Mouse (Mus musculus): ENCODE data around the gene Pex5l. TPM values are rescaled to one million over a fixed set of nuclear protein-coding genes. Genes with fewer than 3 reads are reported as not detected.

Pex5l gene
- polyA plus RNA-seq, 1 experiment from 2014 or later: not detected

- Histone ChIP-seq H3K9me3 (replicated peaks) (no peaks in the 10 kb centered on the region), H3K4me1 (replicated peaks) (no peaks in the 10 kb centered on the region), H3K27ac (replicated peaks) (no peak overlapping the region), H3K4me3 (replicated peaks) (no peak overlapping the region), H3K4me2 (no peak overlapping the region), H3K9ac (no peak overlapping the region), H3K27me3 (no peaks in the 10 kb centered on the region), H3K36me3 (replicated peaks) (no peaks in the 10 kb centered on the region)
- ATAC-seq (ENCODE audit: insufficient read depth): no peak
- 77% methylated on average over 2 of the region's 2 CpGs for WGBS (ENCODE audit: insufficient replicate concordance)
Measured at GRCm38 (mm10) chr3:33061428-33061827, 81.6 kb downstream of the Pex5l start.

- 60% methylated on average over 4 of the region's 4 CpGs for WGBS (ENCODE audit: insufficient replicate concordance)
- ATAC-seq (ENCODE audit: insufficient read depth): no peak
- Histone ChIP-seq H3K4me2 (no peak overlapping the region), H3K27me3 (no peaks in the 10 kb centered on the region), H3K36me3 (replicated peaks) (no peaks in the 10 kb centered on the region), H3K4me3 (replicated peaks) (no peak overlapping the region), H3K4me1 (replicated peaks) (no peaks in the 10 kb centered on the region), H3K9ac (no peak overlapping the region), H3K9me3 (replicated peaks) (no peaks in the 10 kb centered on the region), H3K27ac (replicated peaks) (no peak overlapping the region)
Measured at GRCm38 (mm10) chr3:33061016-33061415, 82.0 kb downstream of the Pex5l start.

- no peak for ATAC-seq (ENCODE audit: insufficient read depth)
- H3K27ac ChIP-seq (replicated peaks): no peak overlapping the region
- H3K4me3 ChIP-seq (replicated peaks): no peak overlapping the region
- WGBS (ENCODE audit: insufficient replicate concordance): 44% methylated on average over 7 of the region's 7 CpGs
- H3K9me3 ChIP-seq (replicated peaks): no peaks in the 10 kb centered on the region
- no peak overlapping the region for H3K4me2 ChIP-seq
- H3K4me1 ChIP-seq (replicated peaks): no peaks in the 10 kb centered on the region
- H3K27me3 ChIP-seq: no peaks in the 10 kb centered on the region
- H3K36me3 ChIP-seq (replicated peaks): no peaks in the 10 kb centered on the region
- H3K9ac ChIP-seq: no peak overlapping the region
Measured at GRCm38 (mm10) chr3:33060343-33060937, 82.6 kb downstream of the Pex5l start.

- H3K27ac ChIP-seq (replicated peaks): no peak overlapping the region
- no peak for ATAC-seq (ENCODE audit: insufficient read depth)
- H3K4me2 ChIP-seq: no peak overlapping the region
- no peak overlapping the region for H3K4me3 ChIP-seq (replicated peaks)
- no peaks in the 10 kb centered on the region for H3K27me3 ChIP-seq
- no peaks in the 10 kb centered on the region for H3K9me3 ChIP-seq (replicated peaks)
- H3K36me3 ChIP-seq (replicated peaks): no peaks in the 10 kb centered on the region
- 44% methylated on average over 5 of the region's 5 CpGs for WGBS (ENCODE audit: insufficient replicate concordance)
- no peaks in the 10 kb centered on the region for H3K4me1 ChIP-seq (replicated peaks)
- H3K9ac ChIP-seq: no peak overlapping the region
Measured at GRCm38 (mm10) chr3:33048304-33048703, 94.7 kb downstream of the Pex5l start.

GRCm38 (mm10) chr3:33044799-33045106, 98.3 kb downstream of the Pex5l start:
- Histone ChIP-seq H3K27ac (replicated peaks) (no peak overlapping the region), H3K4me1 (replicated peaks) (no peaks in the 10 kb centered on the region), H3K9me3 (replicated peaks) (no peaks in the 10 kb centered on the region), H3K4me3 (replicated peaks) (no peak overlapping the region), H3K36me3 (replicated peaks) (no peaks in the 10 kb centered on the region), H3K27me3 (no peaks in the 10 kb centered on the region), H3K9ac (no peak overlapping the region), H3K4me2 (no peak overlapping the region)
- WGBS (ENCODE audit: insufficient replicate concordance): 51% methylated on average over 6 of the region's 6 CpGs
- ATAC-seq (ENCODE audit: insufficient read depth): no peak

- H3K9ac ChIP-seq: no peak overlapping the region
- ATAC-seq (ENCODE audit: insufficient read depth): no peak
- WGBS (ENCODE audit: insufficient replicate concordance): 51% methylated on average over 10 of the region's 10 CpGs
- no peaks in the 10 kb centered on the region for H3K9me3 ChIP-seq (replicated peaks)
- no peaks in the 10 kb centered on the region for H3K36me3 ChIP-seq (replicated peaks)
- H3K27me3 ChIP-seq: no peaks in the 10 kb centered on the region
- H3K4me1 ChIP-seq (replicated peaks): no peaks in the 10 kb centered on the region
- no peak overlapping the region for H3K4me2 ChIP-seq
- no peak overlapping the region for H3K4me3 ChIP-seq (replicated peaks)
- H3K27ac ChIP-seq (replicated peaks): no peak overlapping the region
Measured at GRCm38 (mm10) chr3:33043896-33044798, 98.9 kb downstream of the Pex5l start.

- Histone ChIP-seq H3K27ac (replicated peaks) (no peak overlapping the region), H3K9ac (no peak overlapping the region), H3K9me3 (replicated peaks) (0 out of 2 replicates have a peak, but pooled peaks cover 2% of the 10 kb centered on the region), H3K4me1 (replicated peaks) (no peaks in the 10 kb centered on the region), H3K4me2 (no peak overlapping the region), H3K4me3 (replicated peaks) (no peak overlapping the region), H3K27me3 (no peaks in the 10 kb centered on the region), H3K36me3 (replicated peaks) (no peaks in the 10 kb centered on the region)
- WGBS (ENCODE audit: insufficient replicate concordance): 33% methylated on average over 5 of the region's 5 CpGs
- ATAC-seq (ENCODE audit: insufficient read depth): no peak
Measured at GRCm38 (mm10) chr3:33024566-33024965, 118.5 kb downstream of the Pex5l start.

- Histone ChIP-seq H3K9me3 (replicated peaks) (no peaks in the 10 kb centered on the region), H3K4me3 (replicated peaks) (no peak overlapping the region), H3K4me2 (no peak overlapping the region), H3K36me3 (replicated peaks) (no peaks in the 10 kb centered on the region), H3K4me1 (replicated peaks) (no peaks in the 10 kb centered on the region), H3K9ac (no peak overlapping the region), H3K27me3 (no peaks in the 10 kb centered on the region), H3K27ac (replicated peaks) (no peak overlapping the region)
- no peak for ATAC-seq (ENCODE audit: insufficient read depth)
- 59% methylated on average over 4 of the region's 4 CpGs for WGBS (ENCODE audit: insufficient replicate concordance)
Measured at GRCm38 (mm10) chr3:33003901-33004300, 139.1 kb downstream of the Pex5l start.

GRCm38 (mm10) chr3:33001769-33002168, 141.3 kb downstream of the Pex5l start:
- no peaks in the 10 kb centered on the region for H3K4me1 ChIP-seq (replicated peaks)
- no peaks in the 10 kb centered on the region for H3K27me3 ChIP-seq
- WGBS (ENCODE audit: insufficient replicate concordance): 61% methylated on average over 3 of the region's 3 CpGs
- no peaks in the 10 kb centered on the region for H3K9me3 ChIP-seq (replicated peaks)
- H3K27ac ChIP-seq (replicated peaks): no peak overlapping the region
- no peak overlapping the region for H3K9ac ChIP-seq
- no peak for ATAC-seq (ENCODE audit: insufficient read depth)
- no peak overlapping the region for H3K4me2 ChIP-seq
- no peaks in the 10 kb centered on the region for H3K36me3 ChIP-seq (replicated peaks)
- H3K4me3 ChIP-seq (replicated peaks): no peak overlapping the region

GRCm38 (mm10) chr3:33000383-33001015, 142.5 kb downstream of the Pex5l start:
- WGBS (ENCODE audit: insufficient replicate concordance): 70% methylated on average over 8 of the region's 8 CpGs
- Histone ChIP-seq H3K9ac (no peak overlapping the region), H3K36me3 (replicated peaks) (no peaks in the 10 kb centered on the region), H3K4me2 (no peak overlapping the region), H3K27ac (replicated peaks) (no peak overlapping the region), H3K4me3 (replicated peaks) (no peak overlapping the region), H3K4me1 (replicated peaks) (no peaks in the 10 kb centered on the region), H3K9me3 (replicated peaks) (no peaks in the 10 kb centered on the region), H3K27me3 (no peaks in the 10 kb centered on the region)
- no peak for ATAC-seq (ENCODE audit: insufficient read depth)

GRCm38 (mm10) chr3:32991713-32992575, 151.1 kb downstream of the Pex5l start:
- H3K9ac ChIP-seq: no peak overlapping the region
- H3K9me3 ChIP-seq (replicated peaks): no peaks in the 10 kb centered on the region
- no peak overlapping the region for H3K4me2 ChIP-seq
- no peaks in the 10 kb centered on the region for H3K36me3 ChIP-seq (replicated peaks)
- no peak overlapping the region for H3K4me3 ChIP-seq (replicated peaks)
- 57% methylated on average over 12 of the region's 12 CpGs for WGBS (ENCODE audit: insufficient replicate concordance)
- H3K27ac ChIP-seq (replicated peaks): no peak overlapping the region
- no peaks in the 10 kb centered on the region for H3K4me1 ChIP-seq (replicated peaks)
- no peak for ATAC-seq (ENCODE audit: insufficient read depth)
- H3K27me3 ChIP-seq: no peaks in the 10 kb centered on the region

Data from liver, embryonic 15.5 days (tissue).